Mouse (Mus musculus): ENCODE data around the gene Tubgcp2. TPM values are rescaled to one million over a fixed set of nuclear protein-coding genes. Genes with fewer than 3 reads are reported as not detected.
A peak's percentile ranks its signal among the peaks of the same experiment; 100 is the strongest.

Tubgcp2 gene
- total RNA-seq, 2 experiments from 2014 or later = 19.7 to 23.5 TPM

GRCm38 (mm10) chr7:139993532-139993931, 42.9 kb downstream of the Tubgcp2 start:
- no peak for TF ChIP-seq CTCF (IDR thresholded peaks at IDR 0.05)
- intact Hi-C loops (cut with DNase I) = no loop called here
- H3K27ac ChIP-seq = no peak overlapping the region
- H3K4me3 ChIP-seq = no peak overlapping the region
- no peak for DNase-seq

GRCm38 (mm10) chr7:139992406-139992805, 44.1 kb downstream of the Tubgcp2 start, which contains the start of gene Adam8:
Adam8 (minus strand) TSS chr7:139992562.
- no peak for TF ChIP-seq CTCF (IDR thresholded peaks at IDR 0.05)
- no peak within 1 kb of the TSS for H3K4me3 ChIP-seq
- DNase-seq = peak; percentile 47
- H3K27ac ChIP-seq = no peak within 1 kb of the TSS
- intact Hi-C loops (cut with DNase I) = no loop called here

GRCm38 (mm10) chr7:139990864-139991394, 45.5 kb downstream of the Tubgcp2 start:
- Histone ChIP-seq H3K4me3 (no peak overlapping the region), H3K27ac (no peak overlapping the region)
- intact Hi-C loops (cut with DNase I) = no loop called here
- no peak for TF ChIP-seq CTCF (IDR thresholded peaks at IDR 0.05)
- DNase-seq = no peak

- DNase-seq = no peak
- Histone ChIP-seq H3K4me3 (no peak overlapping the region), H3K27ac (no peak overlapping the region)
- intact Hi-C loops (cut with DNase I) = no loop called here
- TF ChIP-seq CTCF (IDR thresholded peaks at IDR 0.05) = no peak
These were observed 48.2 kb downstream of the Tubgcp2 start for GRCm38 (mm10) chr7:139988272-139988671.

GRCm38 (mm10) chr7:139984505-139984904, 52.0 kb downstream of the Tubgcp2 start:
- H3K4me3 ChIP-seq = no peak overlapping the region
- TF ChIP-seq CTCF (IDR thresholded peaks at IDR 0.05) = no peak
- no peak for DNase-seq
- intact Hi-C loops (cut with DNase I) = no loop called here
- no peak overlapping the region for H3K27ac ChIP-seq

- DNase-seq = no peak
- H3K4me3 ChIP-seq = no peak overlapping the region
- TF ChIP-seq CTCF (IDR thresholded peaks at IDR 0.05) = no peak
- intact Hi-C loops (cut with DNase I) = no loop called here
- H3K27ac ChIP-seq = no peak overlapping the region
These were observed 54.4 kb downstream of the Tubgcp2 start for GRCm38 (mm10) chr7:139982058-139982457.

- Histone ChIP-seq H3K4me3 (no peak overlapping the region), H3K27ac (no peak overlapping the region)
- no peak for TF ChIP-seq CTCF (IDR thresholded peaks at IDR 0.05)
- intact Hi-C loops (cut with DNase I) = no loop called here
- no peak for DNase-seq
These were observed 55.7 kb downstream of the Tubgcp2 start for GRCm38 (mm10) chr7:139980778-139981177.

- intact Hi-C loops (cut with DNase I) = loop anchor here (10.0 kb wide), 1 partner anchor 166 kb away; no protein-coding TSS in a partner anchor
- TF ChIP-seq CTCF (IDR thresholded peaks at IDR 0.05) = no peak
- Histone ChIP-seq H3K27ac (peak overlapping the region; percentile 53; the same call in 1 of the 2 replicates), H3K4me3 (peak overlapping the region; percentile 74)
- DNase-seq = no peak
These were observed 57.3 kb downstream of the Tubgcp2 start for GRCm38 (mm10) chr7:139979011-139979719.

GRCm38 (mm10) chr7:139978278-139978892, 58.1 kb downstream of the Tubgcp2 start, which contains the start of gene 6430531B16Rik:
6430531B16Rik (minus strand) TSS chr7:139978755.
- peak; percentile 87 for DNase-seq
- Histone ChIP-seq H3K4me3 (peak within 1 kb of the TSS; percentile 74), H3K27ac (peak within 1 kb of the TSS; percentile 53)
- intact Hi-C loops (cut with DNase I) = loop anchor here (10.0 kb wide), 1 partner anchor 166 kb away; no protein-coding TSS in a partner anchor
- no peak for TF ChIP-seq CTCF (IDR thresholded peaks at IDR 0.05)

GRCm38 (mm10) chr7:139975471-139975870, 61.0 kb downstream of the Tubgcp2 start:
- intact Hi-C loops (cut with DNase I) = loop anchor here (10.0 kb wide), 1 partner anchor 169 kb away; no protein-coding TSS in a partner anchor
- no peak for TF ChIP-seq CTCF (IDR thresholded peaks at IDR 0.05)
- DNase-seq = no peak
- Histone ChIP-seq H3K4me3 (no peak overlapping the region), H3K27ac (no peak overlapping the region)

GRCm38 (mm10) chr7:139974307-139974706, 62.2 kb downstream of the Tubgcp2 start:
- intact Hi-C loops (cut with DNase I) = loop anchor here (10.0 kb wide), 1 partner anchor 170 kb away; no protein-coding TSS in a partner anchor
- Histone ChIP-seq H3K4me3 (no peak overlapping the region), H3K27ac (no peak overlapping the region)
- no peak for DNase-seq
- no peak for TF ChIP-seq CTCF (IDR thresholded peaks at IDR 0.05)

GRCm38 (mm10) chr7:139972923-139973331, 63.5 kb downstream of the Tubgcp2 start:
- H3K27ac ChIP-seq = no peak overlapping the region
- no peak for TF ChIP-seq CTCF (IDR thresholded peaks at IDR 0.05)
- no peak for DNase-seq

GRCm38 (mm10) chr7:139971436-139971835, 65.0 kb downstream of the Tubgcp2 start:
- H3K27ac ChIP-seq = no peak overlapping the region
- no peak for TF ChIP-seq CTCF (IDR thresholded peaks at IDR 0.05)
- intact Hi-C loops (cut with DNase I) = loop anchor here (1.0 to 10.0 kb wide), 2 partner anchors 89 to 173 kb away; no protein-coding TSS in a partner anchor
- DNase-seq = no peak
- no peak overlapping the region for H3K4me3 ChIP-seq

More at GRCm38 (mm10) chr7:139972923-139973331, 63.5 kb downstream of the Tubgcp2 start:
- H3K4me3 ChIP-seq = no peak overlapping the region
- intact Hi-C loops (cut with DNase I) = loop anchor here (10.0 kb wide), 1 partner anchor 172 kb away; no protein-coding TSS in a partner anchor
